Mouse (Mus musculus): Measurements from ENCODE around the gene Fryl. TPM values are rescaled to one million over a fixed set of nuclear protein-coding genes. Genes with fewer than 3 reads are reported as not detected.
"Not testable (repeated sequence)": the region's sequence is repeated elsewhere in the genome, so short reads cannot be mapped to it uniquely, and the experiment has no call there.

The Fryl gene
- total RNA-seq, 4 experiments from 2014 or later = 58.6 to 81.9 (median 72.1) TPM

DNA sequence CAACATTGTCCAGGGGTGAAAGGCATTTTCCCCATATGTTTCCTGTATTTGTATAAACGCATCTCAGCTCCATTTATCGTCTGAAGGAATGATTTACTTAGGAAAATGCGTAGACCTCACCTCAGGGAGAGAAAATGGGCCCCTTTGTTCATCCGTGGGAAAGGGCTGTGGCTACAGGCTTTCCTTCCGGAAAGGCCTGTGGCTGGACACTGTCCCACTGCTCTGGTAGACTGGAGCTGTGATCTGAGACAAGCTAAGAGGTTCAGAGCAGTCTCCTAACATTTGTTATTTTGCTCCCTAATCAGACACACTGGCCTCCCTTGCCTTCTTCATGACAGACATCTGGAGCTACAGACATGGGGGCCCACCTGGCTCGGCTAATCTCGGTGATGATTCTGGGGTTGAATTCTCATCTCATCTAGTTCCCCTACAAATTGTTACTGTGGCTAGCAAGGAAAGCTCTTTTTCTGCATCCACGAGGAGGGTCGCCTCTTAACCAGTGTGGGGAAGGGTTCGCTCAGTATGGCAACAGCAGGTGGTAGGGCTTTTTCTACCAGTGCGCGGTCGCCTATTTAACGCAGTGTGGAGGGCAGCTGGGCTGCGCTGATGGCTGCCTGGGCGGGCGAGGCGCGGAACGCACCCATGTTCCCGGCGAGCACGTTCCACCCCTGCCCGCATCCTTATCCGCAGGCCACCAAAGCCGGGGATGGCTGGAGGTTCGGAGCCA lies 243.4 kb downstream of the Fryl start:
- not testable (repeated sequence) for DNase-seq (ENCODE audit: low spot score in 2 of 2)

GRCm38 (mm10) chr5:73011806-73012205 lies 244.6 kb downstream of the Fryl start:
- not testable (repeated sequence) for DNase-seq (ENCODE audit: low spot score in 2 of 2)

DNA sequence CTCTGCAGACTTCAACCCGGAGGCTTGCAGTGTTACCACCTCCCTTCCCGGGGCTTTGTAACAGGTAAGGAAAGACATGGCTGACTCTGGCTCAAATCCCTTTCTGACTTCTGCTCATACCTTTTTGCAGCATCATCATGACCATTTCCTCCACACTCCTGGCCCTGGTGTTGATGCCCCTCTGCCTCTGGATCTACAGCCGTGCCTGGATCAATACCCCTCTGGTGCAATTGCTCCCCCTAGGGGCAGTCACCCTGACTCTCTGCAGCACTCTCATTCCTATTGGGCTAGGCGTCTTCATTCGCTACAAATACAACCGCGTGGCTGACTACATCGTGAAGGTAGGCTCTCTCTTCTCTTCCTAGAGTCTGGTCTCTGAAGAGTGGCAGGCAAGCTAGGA lies 248.2 kb downstream of the Fryl start:
- not testable (repeated sequence) for DNase-seq (ENCODE audit: low spot score in 2 of 2)

GRCm38 (mm10) chr5:73007582-73007959 lies 248.8 kb downstream of the Fryl start:
- no peak for DNase-seq (ENCODE audit: low spot score in 2 of 2)

GRCm38 (mm10) chr5:73006784-73007581 lies 249.4 kb downstream of the Fryl start, which contains the start of gene Slc10a4:
Gene Slc10a4 (plus strand): TSS chr5:73006883.
- no peak for DNase-seq (ENCODE audit: low spot score in 2 of 2)

DNA sequence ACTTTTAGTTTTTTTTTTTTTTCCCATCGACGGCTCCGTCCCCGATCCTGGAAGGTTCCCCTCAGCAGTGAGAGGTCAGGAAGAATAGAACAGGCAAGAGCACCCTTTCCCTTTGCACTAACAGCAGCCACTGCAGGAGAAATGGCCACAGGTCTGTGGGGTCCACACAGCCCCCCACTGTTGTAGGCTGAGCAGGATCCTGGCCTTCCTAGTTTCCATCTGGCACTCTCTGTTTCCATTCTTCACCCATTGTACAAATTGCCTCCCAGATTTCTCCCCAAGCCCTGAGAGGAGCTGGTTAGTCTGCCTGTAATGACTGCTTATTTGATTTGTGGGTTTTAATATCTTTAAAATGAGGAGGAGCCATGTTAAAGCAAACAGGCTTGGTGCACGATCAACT lies 252.4 kb downstream of the Fryl start:
- DNase-seq (ENCODE audit: low spot score in 2 of 2) = no peak

DNA sequence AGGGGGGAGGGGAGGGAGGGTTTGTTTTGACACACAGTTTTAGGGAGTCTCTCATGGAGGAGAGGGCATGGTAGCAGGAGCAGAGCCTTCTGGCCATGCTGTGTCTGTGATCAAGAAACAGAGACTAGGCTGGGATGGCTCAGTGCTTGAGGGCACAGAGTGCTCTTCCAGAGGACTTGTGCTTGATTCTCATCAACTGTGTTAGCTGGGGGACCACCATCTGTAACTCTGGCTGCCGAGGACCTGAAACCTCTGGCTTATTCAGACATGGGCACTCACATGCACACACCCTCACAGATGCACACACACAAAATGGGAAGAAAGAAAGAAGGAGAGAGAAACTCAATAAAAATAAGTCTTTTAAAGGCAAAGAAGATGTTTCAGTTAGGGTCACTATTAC lies 257.9 kb downstream of the Fryl start:
- DNase-seq (ENCODE audit: low spot score in 2 of 2) = not testable (repeated sequence)

DNA sequence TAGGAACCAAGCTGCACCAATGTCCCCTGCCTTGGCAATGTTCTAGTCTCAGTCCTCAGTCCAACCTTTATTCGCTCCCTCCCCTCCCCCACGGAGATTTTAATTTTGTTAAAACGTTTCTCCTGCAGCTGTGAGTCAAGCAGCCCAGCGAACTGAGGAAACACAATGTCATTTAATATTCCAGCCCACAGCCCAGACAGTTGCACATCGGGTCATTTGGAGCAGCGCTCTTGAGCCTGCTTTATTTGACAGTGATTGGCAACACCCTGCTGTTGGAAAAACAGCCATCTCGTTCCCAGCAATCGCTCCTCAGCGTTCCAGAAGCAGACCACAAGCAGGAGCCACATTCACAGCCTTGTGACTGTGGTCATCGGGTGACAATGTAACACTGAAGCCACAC lies 261.0 kb downstream of the Fryl start:
- DNase-seq (ENCODE audit: low spot score in 2 of 2) = no peak

- no peak for DNase-seq (ENCODE audit: low spot score in 2 of 2)
Observed at GRCm38 (mm10) chr5:72994928-72995327, 261.5 kb downstream of the Fryl start.

GRCm38 (mm10) chr5:72994424-72994823 lies 262.0 kb downstream of the Fryl start:
- no peak for DNase-seq (ENCODE audit: low spot score in 2 of 2)

DNA sequence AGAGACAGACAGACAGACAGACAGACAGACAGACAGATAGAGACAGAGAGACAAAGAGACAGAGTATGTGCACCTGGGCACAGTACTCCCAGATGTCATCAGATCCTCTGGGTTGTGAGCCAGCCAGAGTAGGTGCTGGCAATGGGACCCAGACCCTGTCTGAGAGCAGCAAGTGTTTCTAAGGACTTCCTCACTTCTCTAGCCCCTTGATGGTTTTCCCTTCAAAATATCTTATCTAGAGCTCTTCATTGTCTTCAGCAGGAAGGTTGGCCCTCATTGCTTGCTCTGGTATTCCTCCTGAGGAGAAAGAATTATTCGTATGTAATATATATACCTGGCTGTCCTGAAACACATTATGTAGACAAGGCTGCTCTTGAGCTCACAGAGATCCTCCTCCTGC lies 263.9 kb downstream of the Fryl start:
- DNase-seq (ENCODE audit: low spot score in 2 of 2) = no peak

DNA sequence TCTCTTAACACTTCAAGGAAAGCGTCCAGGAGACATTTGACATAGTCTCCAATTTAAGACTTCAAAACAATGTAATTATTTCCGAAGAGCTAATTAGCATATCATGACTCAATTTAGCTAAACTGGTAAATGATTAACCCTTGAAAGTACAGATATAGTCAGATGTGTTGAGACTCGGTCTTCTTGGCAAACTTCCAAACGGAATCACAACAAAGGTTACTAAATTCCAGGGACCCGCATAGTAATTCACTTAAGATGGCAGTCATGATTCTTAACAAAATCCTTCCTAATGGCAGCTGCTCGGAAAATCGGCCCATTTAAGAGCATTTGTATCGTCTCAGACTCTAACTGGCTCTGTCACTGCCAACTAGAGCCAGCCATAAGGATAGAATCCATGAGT lies 266.7 kb downstream of the Fryl start:
- DNase-seq (ENCODE audit: low spot score in 2 of 2) = no peak

DNA sequence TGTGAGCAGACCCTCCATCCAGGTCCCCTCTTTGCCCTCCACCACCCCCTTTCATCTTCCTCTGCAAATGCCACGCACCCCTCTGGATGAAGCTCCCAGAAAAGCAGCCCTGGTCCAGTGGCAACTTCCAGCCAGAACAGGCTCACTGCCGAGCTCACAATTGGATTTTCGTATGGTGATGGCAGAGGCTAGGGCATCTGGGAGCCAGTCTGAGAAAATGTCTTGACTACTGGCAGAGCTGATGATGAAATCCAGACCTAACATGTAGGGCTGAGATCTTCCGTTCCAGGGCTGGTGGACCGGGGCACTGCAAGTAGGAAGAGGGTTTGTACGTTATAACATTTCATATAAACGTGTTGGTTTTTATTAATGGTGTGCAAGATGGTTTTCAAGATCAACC lies 268.6 kb downstream of the Fryl start:
- no peak for DNase-seq (ENCODE audit: low spot score in 2 of 2)

GRCm38 (mm10) chr5:72984091-72984490 lies 272.3 kb downstream of the Fryl start:
- DNase-seq (ENCODE audit: low spot score in 2 of 2) = no peak

GRCm38 (mm10) chr5:72976539-72976938 lies 279.9 kb downstream of the Fryl start:
- DNase-seq (ENCODE audit: low spot score in 2 of 2) = no peak

DNA sequence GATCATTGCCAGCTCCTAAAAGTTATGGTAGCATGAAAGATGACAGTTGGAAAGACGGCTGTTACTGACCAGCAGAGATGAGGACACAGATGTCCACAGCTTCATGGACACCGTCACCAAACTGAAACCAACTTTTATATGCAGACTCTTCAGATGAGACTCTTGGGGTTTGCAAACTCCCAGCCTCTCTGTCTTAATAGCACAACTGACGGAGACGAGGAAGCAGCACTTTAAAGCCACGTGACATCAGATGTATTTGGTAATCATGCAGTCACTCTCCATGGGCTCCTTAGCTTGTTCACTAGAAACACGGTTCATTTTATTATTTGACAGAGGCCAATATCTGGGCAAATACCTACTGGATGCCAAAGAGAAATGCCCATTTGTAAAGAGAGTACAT lies 280.4 kb downstream of the Fryl start:
- DNase-seq (ENCODE audit: low spot score in 2 of 2) = no peak

DNA sequence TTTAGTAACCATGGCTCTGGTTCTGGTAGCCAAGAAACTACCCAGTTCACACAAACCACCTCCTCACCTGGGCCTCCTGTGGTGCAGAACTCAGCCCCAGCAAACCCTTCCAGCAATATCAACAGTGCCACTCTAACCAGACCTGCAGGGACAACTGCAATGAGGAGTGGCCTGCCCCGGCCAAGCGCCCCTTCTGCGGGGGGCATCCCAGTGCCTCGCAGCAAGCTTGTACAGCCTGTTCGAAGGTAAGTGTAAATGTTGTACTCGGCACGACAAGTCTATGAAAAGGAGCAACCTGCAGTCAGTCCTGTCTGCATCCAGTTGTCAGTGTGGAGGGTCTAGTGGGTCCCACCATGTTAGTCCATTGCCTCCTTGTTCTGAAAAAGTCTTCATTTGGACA lies 281.8 kb downstream of the Fryl start, which contains the start of gene Gm10135:
Gene Gm10135 (minus strand): TSS at position 101 of the 400 bp plus-strand sequence.
- no peak for DNase-seq (ENCODE audit: low spot score in 2 of 2)

- DNase-seq (ENCODE audit: low spot score in 2 of 2) = no peak
Observed at GRCm38 (mm10) chr5:72972934-72973333, 283.5 kb downstream of the Fryl start.

DNA sequence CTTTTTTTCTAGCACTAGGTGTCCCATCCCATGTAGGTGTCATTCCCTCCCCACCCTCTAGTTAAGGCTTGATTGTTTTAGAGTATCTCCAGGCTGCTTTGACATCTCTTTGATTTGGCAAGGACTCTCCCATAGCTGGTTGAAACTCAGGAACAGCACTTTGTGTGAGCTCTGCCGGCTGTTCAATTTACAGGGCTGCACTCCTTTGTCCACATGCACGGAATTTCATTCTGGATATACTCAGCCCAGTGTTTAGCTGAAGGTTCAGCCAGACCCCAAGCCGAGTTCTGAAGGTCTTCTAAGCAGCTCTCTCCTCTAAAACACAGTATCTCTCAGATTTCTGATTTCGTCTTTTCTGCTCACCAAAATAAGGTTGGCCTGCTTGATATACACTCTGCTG lies 284.0 kb downstream of the Fryl start:
- DNase-seq (ENCODE audit: low spot score in 2 of 2) = no peak

All from left cerebral cortex, adult 8-10 months (tissue).